Mouse (Mus musculus): ENCODE measurements around the gene Pmf1. TPM values are rescaled to one million over a fixed set of nuclear protein-coding genes. Genes with fewer than 3 reads are reported as not detected.
"Not testable (repeated sequence)": the region's sequence is repeated elsewhere in the genome, so short reads cannot be mapped to it uniquely, and the experiment has no call there.

The Pmf1 gene
- polyA plus RNA-seq, 1 experiment from 2014 or later = 132 TPM

- H3K4me2 ChIP-seq = not testable (repeated sequence)
Measured at GRCm38 (mm10) chr3:88382383-88382782, 27.7 kb downstream of the Pmf1 start.

GRCm38 (mm10) chr3:88381389-88382315, 28.5 kb downstream of the Pmf1 start:
- peak overlapping the region; percentile 52; the same call in 1 of the 2 replicates for H3K9ac ChIP-seq (ENCODE audit: low read length)
- ATAC-seq (ENCODE audit: low FRiP score) (peak; percentile 88), DNase-seq (ENCODE audit: low spot score, missing footprints) (peak; percentile 94)
- H3K4me2 ChIP-seq = peak overlapping the region; percentile 41
- H3K4me1 ChIP-seq (ENCODE audit: control insufficient read depth, insufficient read depth, low read length); H3K27me3 ChIP-seq (ENCODE audit: control insufficient read depth, insufficient read depth, low read length); H3K27ac ChIP-seq (ENCODE audit: low read depth, low read length); H3K9me3 ChIP-seq (ENCODE audit: control insufficient read depth, low read length); H3K4me3 ChIP-seq (ENCODE audit: low read depth, low read length); H3K36me3 ChIP-seq (ENCODE audit: control insufficient read depth, insufficient read depth, low read length): not testable (repeated sequence)
- 9% methylated on average over 18 of the region's 22 CpGs for WGBS

More at GRCm38 (mm10) chr3:88382383-88382782, 27.7 kb downstream of the Pmf1 start:
- not testable (repeated sequence) for H3K27ac ChIP-seq (ENCODE audit: low read depth, low read length); H3K9me3 ChIP-seq (ENCODE audit: control insufficient read depth, low read length); H3K9ac ChIP-seq (ENCODE audit: low read length); H3K4me1 ChIP-seq (ENCODE audit: control insufficient read depth, insufficient read depth, low read length); H3K4me3 ChIP-seq (ENCODE audit: low read depth, low read length); DNase-seq (ENCODE audit: low spot score, missing footprints); H3K36me3 ChIP-seq (ENCODE audit: control insufficient read depth, insufficient read depth, low read length); H3K27me3 ChIP-seq (ENCODE audit: control insufficient read depth, insufficient read depth, low read length)
- peak; percentile 14; the same call in 1 of the 2 replicates for ATAC-seq (ENCODE audit: low FRiP score)
- WGBS = 27% methylated on average over 1 of the region's 7 CpGs

- not testable (repeated sequence) for DNase-seq (ENCODE audit: low spot score, missing footprints); H3K27ac ChIP-seq (ENCODE audit: low read depth, low read length); H3K27me3 ChIP-seq (ENCODE audit: control insufficient read depth, insufficient read depth, low read length); H3K9ac ChIP-seq (ENCODE audit: low read length); ATAC-seq (ENCODE audit: low FRiP score); H3K4me1 ChIP-seq (ENCODE audit: control insufficient read depth, insufficient read depth, low read length); H3K4me3 ChIP-seq (ENCODE audit: low read depth, low read length); H3K4me2 ChIP-seq; H3K36me3 ChIP-seq (ENCODE audit: control insufficient read depth, insufficient read depth, low read length); H3K9me3 ChIP-seq (ENCODE audit: control insufficient read depth, low read length)
- WGBS = 71% methylated on average over 4 of the region's 5 CpGs
Measured at GRCm38 (mm10) chr3:88378599-88378998, 31.5 kb downstream of the Pmf1 start, which contains the start of gene Bglap2. Gene Bglap2, minus strand, starts transcription at chr3:88378699.

- H3K4me2 ChIP-seq; H3K27ac ChIP-seq (ENCODE audit: low read depth, low read length); H3K4me3 ChIP-seq (ENCODE audit: low read depth, low read length); H3K9me3 ChIP-seq (ENCODE audit: control insufficient read depth, low read length); H3K36me3 ChIP-seq (ENCODE audit: control insufficient read depth, insufficient read depth, low read length); H3K9ac ChIP-seq (ENCODE audit: low read length); H3K27me3 ChIP-seq (ENCODE audit: control insufficient read depth, insufficient read depth, low read length); H3K4me1 ChIP-seq (ENCODE audit: control insufficient read depth, insufficient read depth, low read length); DNase-seq (ENCODE audit: low spot score, missing footprints): not testable (repeated sequence)
- WGBS = 23% methylated on average over 5 of the region's 7 CpGs
- peak; percentile 25; the same call in 1 of the 2 replicates for ATAC-seq (ENCODE audit: low FRiP score)
Measured at GRCm38 (mm10) chr3:88376644-88377043, 33.5 kb downstream of the Pmf1 start.

GRCm38 (mm10) chr3:88375750-88376626, 34.1 kb downstream of the Pmf1 start:
- H3K9ac ChIP-seq (ENCODE audit: low read length) = 0 out of 2 replicates have a peak overlapping the region, but pooled peaks have one; percentile 2
- not testable (repeated sequence) for H3K36me3 ChIP-seq (ENCODE audit: control insufficient read depth, insufficient read depth, low read length); H3K9me3 ChIP-seq (ENCODE audit: control insufficient read depth, low read length); H3K27ac ChIP-seq (ENCODE audit: low read depth, low read length); H3K4me3 ChIP-seq (ENCODE audit: low read depth, low read length); H3K4me1 ChIP-seq (ENCODE audit: control insufficient read depth, insufficient read depth, low read length); H3K4me2 ChIP-seq; H3K27me3 ChIP-seq (ENCODE audit: control insufficient read depth, insufficient read depth, low read length)
- WGBS = 10% methylated on average over 17 of the region's 19 CpGs
- DNase-seq (ENCODE audit: low spot score, missing footprints) (peak; percentile 90), ATAC-seq (ENCODE audit: low FRiP score) (peak; percentile 84)

GRCm38 (mm10) chr3:88372643-88373042, 37.5 kb downstream of the Pmf1 start, which contains the start of gene Bglap3:
Gene Bglap3, minus strand, starts transcription at chr3:88372743.
- not testable (repeated sequence) for H3K4me2 ChIP-seq; H3K9me3 ChIP-seq (ENCODE audit: control insufficient read depth, low read length); H3K9ac ChIP-seq (ENCODE audit: low read length); ATAC-seq (ENCODE audit: low FRiP score); H3K4me3 ChIP-seq (ENCODE audit: low read depth, low read length); H3K4me1 ChIP-seq (ENCODE audit: control insufficient read depth, insufficient read depth, low read length); H3K36me3 ChIP-seq (ENCODE audit: control insufficient read depth, insufficient read depth, low read length); H3K27me3 ChIP-seq (ENCODE audit: control insufficient read depth, insufficient read depth, low read length); DNase-seq (ENCODE audit: low spot score, missing footprints); H3K27ac ChIP-seq (ENCODE audit: low read depth, low read length)
- WGBS = 91% methylated on average over 9 of the region's 9 CpGs

GRCm38 (mm10) chr3:88368511-88368910, 41.6 kb downstream of the Pmf1 start:
- H3K4me1 ChIP-seq (ENCODE audit: control insufficient read depth, insufficient read depth, low read length); DNase-seq (ENCODE audit: low spot score, missing footprints); H3K4me2 ChIP-seq; H3K36me3 ChIP-seq (ENCODE audit: control insufficient read depth, insufficient read depth, low read length); ATAC-seq (ENCODE audit: low FRiP score); H3K9ac ChIP-seq (ENCODE audit: low read length); H3K27ac ChIP-seq (ENCODE audit: low read depth, low read length); H3K9me3 ChIP-seq (ENCODE audit: control insufficient read depth, low read length); H3K4me3 ChIP-seq (ENCODE audit: low read depth, low read length): not testable (repeated sequence)
- peaks cover 14% of the 10 kb centered on the region for H3K27me3 ChIP-seq (ENCODE audit: control insufficient read depth, insufficient read depth, low read length)
- 89% methylated on average over 7 of the region's 7 CpGs for WGBS

GRCm38 (mm10) chr3:88367517-88367916, 42.6 kb downstream of the Pmf1 start:
- H3K9ac ChIP-seq (ENCODE audit: low read length); DNase-seq (ENCODE audit: low spot score, missing footprints); H3K4me1 ChIP-seq (ENCODE audit: control insufficient read depth, insufficient read depth, low read length); H3K4me2 ChIP-seq; H3K36me3 ChIP-seq (ENCODE audit: control insufficient read depth, insufficient read depth, low read length); H3K9me3 ChIP-seq (ENCODE audit: control insufficient read depth, low read length); H3K4me3 ChIP-seq (ENCODE audit: low read depth, low read length); H3K27ac ChIP-seq (ENCODE audit: low read depth, low read length): not testable (repeated sequence)
- H3K27me3 ChIP-seq (ENCODE audit: control insufficient read depth, insufficient read depth, low read length) = peaks cover 14% of the 10 kb centered on the region
- ATAC-seq (ENCODE audit: low FRiP score) = peak; percentile 24; the same call in 1 of the 2 replicates
- WGBS = 38% methylated on average over 3 of the region's 7 CpGs
